Mouse (Mus musculus) forebrain, postnatal 0 days (tissue): ENCODE measurements around the gene Srebf1. TPM values are rescaled to one million over a fixed set of nuclear protein-coding genes. Genes with fewer than 3 reads are reported as not detected.

Experiments
- ATAC-seq: fragments of 200-750 bp; cut with Nextera tagmentation; 2 replicates; pipeline ENCODE4 v1.8.0; 2017; ENCODE audit warnings: mild to moderate bottlenecking, moderate library complexity
- DNase-seq: peaks from one replicate; pipeline ENCODE4 v3.0.0-alpha.2; 2015
- H3K27ac ChIP-seq: fragments of 300-500 bp; sonication (generic); 2 replicates; pipeline ENCODE4 v1.5.1; 2014; ENCODE audit warnings: low read depth, mild to moderate bottlenecking, antibody characterized with exemption, low read length, moderate library complexity, mixed read lengths
- H3K27me3 ChIP-seq: fragments of 300-500 bp; sonication (generic); 2 replicates; pipeline ENCODE4 v1.6.1; 2014; ENCODE audit warnings: mild to moderate bottlenecking, low read length, mixed read lengths; ENCODE audit not compliant: insufficient read depth
- H3K36me3 ChIP-seq: fragments of 300-500 bp; sonication (generic); 2 replicates; pipeline ENCODE4 v1.6.1; 2014; ENCODE audit warnings: mild to moderate bottlenecking, moderate library complexity; ENCODE audit not compliant: insufficient read depth
- H3K4me1 ChIP-seq: fragments of 300-500 bp; sonication (generic); 2 replicates; pipeline ENCODE4 v1.6.1; 2014; ENCODE audit warnings: antibody characterized with exemption; ENCODE audit not compliant: insufficient read depth
- H3K4me2 ChIP-seq: fragments of 300-500 bp; sonication (generic); 2 replicates; pipeline ENCODE4 v1.6.1; 2014; ENCODE audit warnings: low read depth, mild to moderate bottlenecking, moderate library complexity
- H3K4me3 ChIP-seq: fragments of 300-500 bp; sonication (generic); 2 replicates; pipeline ENCODE4 v1.5.1; 2014; ENCODE audit warnings: low read depth, low read length, mixed read lengths
- H3K9ac ChIP-seq: fragments of 300-500 bp; sonication (generic); 2 replicates; pipeline ENCODE4 v1.6.1; 2014; ENCODE audit warnings: mild to moderate bottlenecking
- H3K9me3 ChIP-seq: fragments of 300-500 bp; sonication (generic); 2 replicates; pipeline ENCODE4 v1.6.1; 2016; ENCODE audit warnings: low read length
- CTCF ChIP-seq: sonication (generic); IDR thresholded peaks from 2 replicates; pipeline ENCODE4 v1.5.1; 2016; ENCODE audit warnings: antibody characterized with exemption, control low read depth, low read depth
- WGBS: fragments of 180-500 bp; shearing (Covaris S2); extraction: QIAGEN DNeasy Blood & Tissue Kit; methylation state at CpG from one replicate; pipeline ENCODE4 v1.1.7; 2014; 5-methylcytosine and 5-hydroxymethylcytosine counted together
- polyA plus RNA-seq: library from polyadenylated mRNA; unstranded; fragments of >200 nt; fragmentation: Nextera tagmentation; extraction: Ambion mirVana; gene quantifications from 2 replicates; pipeline ENCODE4 v1.2.1, GENCODE M21; 2015
- total RNA-seq: library from RNA; depleted of rRNA; stranded (reverse); fragments of >200 nt; gene quantifications from 2 replicates; pipeline ENCODE4 v1.2.3, GENCODE M21; 2014

Srebf1 gene
- total and polyA plus RNA-seq, 2 experiments from 2014 or later: 32.8 to 70.7 TPM

- peaks cover 31% of the 10 kb centered on the region for H3K36me3 ChIP-seq
- H3K4me3 ChIP-seq: no peak overlapping the region
- ATAC-seq: no peak
- H3K4me1 ChIP-seq: no peaks in the 10 kb centered on the region
- H3K4me2 ChIP-seq: no peak overlapping the region
- TF ChIP-seq CTCF: no peak
- no peak overlapping the region for H3K9ac ChIP-seq
- H3K27me3 ChIP-seq: no peaks in the 10 kb centered on the region
- DNase-seq: no peak
- WGBS: 78% methylated on average over 13 of the region's 13 CpGs
- H3K27ac ChIP-seq: no peak overlapping the region
- no peaks in the 10 kb centered on the region for H3K9me3 ChIP-seq
Observed at GRCm38 (mm10) chr11:60229821-60230220, 7.4 kb upstream of the Srebf1 start.

- no peak overlapping the region for H3K4me3 ChIP-seq
- no peak overlapping the region for H3K9ac ChIP-seq
- no peaks in the 10 kb centered on the region for H3K9me3 ChIP-seq
- H3K4me1 ChIP-seq: no peaks in the 10 kb centered on the region
- 77% methylated on average over 3 of the region's 3 CpGs for WGBS
- no peak overlapping the region for H3K4me2 ChIP-seq
- no peak overlapping the region for H3K27ac ChIP-seq
- no peaks in the 10 kb centered on the region for H3K27me3 ChIP-seq
- peaks cover 31% of the 10 kb centered on the region for H3K36me3 ChIP-seq
- TF ChIP-seq CTCF: no peak
- DNase-seq (no peak), ATAC-seq (no peak)
Observed at GRCm38 (mm10) chr11:60228525-60228924, 6.1 kb upstream of the Srebf1 start.

- no peak overlapping the region for H3K27ac ChIP-seq
- DNase-seq: no peak
Observed at GRCm38 (mm10) chr11:60225874-60226273, 3.5 kb upstream of the Srebf1 start.

GRCm38 (mm10) chr11:60224676-60225075 is 2.3 kb upstream of the Srebf1 start:
- no peak for DNase-seq

More at GRCm38 (mm10) chr11:60225874-60226273, 3.5 kb upstream of the Srebf1 start:
- WGBS: 73% methylated on average over 1 of the region's 1 CpGs
- no peak overlapping the region for H3K4me3 ChIP-seq
- no peak for ATAC-seq
- H3K27me3 ChIP-seq: no peaks in the 10 kb centered on the region
- H3K36me3 ChIP-seq: peaks cover 30% of the 10 kb centered on the region
- peaks cover 6% of the 10 kb centered on the region; the same call in 1 of the 2 replicates for H3K4me1 ChIP-seq
- H3K9ac ChIP-seq: no peak overlapping the region
- H3K9me3 ChIP-seq: no peaks in the 10 kb centered on the region
- no peak overlapping the region for H3K4me2 ChIP-seq
- no peak for TF ChIP-seq CTCF

GRCm38 (mm10) chr11:60222085-60222468 is 304 bp downstream of the Srebf1 start:
- ATAC-seq (no peak), DNase-seq (no peak)
- peak overlapping the region; percentile 51 for H3K4me2 ChIP-seq
- no peaks in the 10 kb centered on the region for H3K27me3 ChIP-seq
- H3K4me3 ChIP-seq: no peak overlapping the region
- H3K36me3 ChIP-seq: peaks cover 1% of the 10 kb centered on the region; the same call in 1 of the 2 replicates
- H3K9me3 ChIP-seq: no peaks in the 10 kb centered on the region
- 50% methylated on average over 3 of the region's 3 CpGs for WGBS
- no peak overlapping the region for H3K27ac ChIP-seq
- TF ChIP-seq CTCF: no peak
- H3K4me1 ChIP-seq: peaks cover 9% of the 10 kb centered on the region; the same call in 1 of the 2 replicates
- H3K9ac ChIP-seq: no peak overlapping the region

More at GRCm38 (mm10) chr11:60224676-60225075, 2.3 kb upstream of the Srebf1 start:
- Histone ChIP-seq H3K4me2 (no peak overlapping the region), H3K27ac (no peak overlapping the region), H3K27me3 (no peaks in the 10 kb centered on the region), H3K4me1 (peaks cover 9% of the 10 kb centered on the region; the same call in 1 of the 2 replicates), H3K36me3 (peaks cover 21% of the 10 kb centered on the region), H3K4me3 (no peak overlapping the region), H3K9me3 (no peaks in the 10 kb centered on the region), H3K9ac (no peak overlapping the region)
- 59% methylated on average over 4 of the region's 4 CpGs for WGBS
- no peak for ATAC-seq
- no peak for TF ChIP-seq CTCF

GRCm38 (mm10) chr11:60221425-60221824 is 956 bp downstream of the Srebf1 start:
- Histone ChIP-seq H3K9me3 (no peaks in the 10 kb centered on the region), H3K36me3 (no peaks in the 10 kb centered on the region), H3K9ac (no peak overlapping the region), H3K27me3 (no peaks in the 10 kb centered on the region), H3K27ac (no peak overlapping the region), H3K4me2 (no peak overlapping the region), H3K4me1 (peaks cover 9% of the 10 kb centered on the region; the same call in 1 of the 2 replicates), H3K4me3 (no peak overlapping the region)
- WGBS: 90% methylated on average over 6 of the region's 6 CpGs
- no peak for TF ChIP-seq CTCF
- DNase-seq (no peak), ATAC-seq (no peak)

- Histone ChIP-seq H3K27ac (peak overlapping the region; percentile 55; the same call in 1 of the 2 replicates), H3K9ac (peak overlapping the region; percentile 53), H3K9me3 (no peaks in the 10 kb centered on the region), H3K27me3 (no peaks in the 10 kb centered on the region), H3K4me2 (peak overlapping the region; percentile 66), H3K4me1 (peaks cover 9% of the 10 kb centered on the region; the same call in 1 of the 2 replicates), H3K4me3 (peak overlapping the region; percentile 54), H3K36me3 (no peaks in the 10 kb centered on the region)
- TF ChIP-seq CTCF: no peak
- ATAC-seq (peak; percentile 70), DNase-seq (peak; percentile 87)
- WGBS: under 1% methylated on average over 46 of the region's 46 CpGs
Observed at GRCm38 (mm10) chr11:60220291-60220804, 2.0 kb downstream of the Srebf1 start.
